Mouse (Mus musculus): ENCODE data around the gene Tut1.

GRCm38 (mm10) chr19:8975491-8975890 is 21.8 kb downstream of the Tut1 start:
- TF ChIP-seq CTCF (IDR thresholded peaks at IDR 0.05; ENCODE audit: borderline replicate concordance, insufficient read depth, low read depth, low read length) (no peak), POLR2A (IDR thresholded peaks at IDR 0.05; ENCODE audit: borderline replicate concordance, insufficient read depth, low read length) (no peak)
